Comparison of ENCODE assay signal across 8 mouse cellular contexts in genomic region chr9:44489651-44490085, GRCm38 (mm10). TPM values are rescaled to one million over a fixed set of nuclear protein-coding genes. Genes with fewer than 3 reads are reported as not detected.
DNase-seq lines count a peak whose midpoint lies in the region; ATAC-seq and TF ChIP-seq lines count a peak whose summit lies in the region.

No protein-coding gene starts in this region.

- peak overlapping the region; percentile 52 for H3K9ac ChIP-seq in lung, embryonic 14.5 days
- H3K9ac ChIP-seq in heart, embryonic 12.5 days = peak overlapping the region; percentile 98
- peak overlapping the region; percentile 14; the same call in 1 of the 2 replicates for H3K9ac ChIP-seq in midbrain, embryonic 15.5 days

- H3K4me1 ChIP-seq in lung, embryonic 14.5 days (ENCODE audit: insufficient read depth) = peaks cover 85% of the 10 kb centered on the region
- H3K4me1 ChIP-seq in heart, embryonic 12.5 days (replicated peaks) = peaks cover 99% of the 10 kb centered on the region
- peaks cover 87% of the 10 kb centered on the region for H3K4me1 ChIP-seq in midbrain, embryonic 15.5 days

- DNase-seq in lung, embryonic 14.5 days = peak; percentile 86
- DNase-seq in lung, postnatal 14 days = no peak
- peak; percentile 74 to 81 for DNase-seq in cerebellum, postnatal 14 days
- peak; percentile 46 to 73 for DNase-seq in kidney, postnatal 25 days
- no peak for DNase-seq in yolk sac, embryonic 10.5 days (ENCODE audit: low spot score)
- no peak for DNase-seq in spleen, adult 12 weeks (ENCODE audit: low spot score)

- peak overlapping the region; percentile 98 for H3K4me3 ChIP-seq in lung, embryonic 14.5 days (ENCODE audit: low read depth, low read length)
- peak overlapping the region; percentile 33 for H3K4me3 ChIP-seq in heart, embryonic 12.5 days
- peak overlapping the region; percentile 14; the same call in 1 of the 2 replicates for H3K4me3 ChIP-seq in midbrain, embryonic 15.5 days

- H3K36me3 ChIP-seq in lung, embryonic 14.5 days (ENCODE audit: insufficient read depth) = peaks cover 29% of the 10 kb centered on the region
- no peaks in the 10 kb centered on the region for H3K36me3 ChIP-seq in heart, embryonic 12.5 days
- H3K36me3 ChIP-seq in midbrain, embryonic 15.5 days (replicated peaks) = no peaks in the 10 kb centered on the region

- WGBS in lung, embryonic 14.5 days = 4% methylated on average over 17 of the region's 17 CpGs
- 5% methylated on average over 17 of the region's 17 CpGs for WGBS in heart, embryonic 12.5 days
- 3% methylated on average over 17 of the region's 17 CpGs for WGBS in midbrain, embryonic 15.5 days

- 0 out of 2 replicates have a peak, but pooled peaks have one; percentile 15 for TF ChIP-seq CTCF in lung, embryonic 14.5 days (IDR thresholded peaks at IDR 0.05; ENCODE audit: low read depth)

- peak overlapping the region; percentile 98 for H3K27ac ChIP-seq in lung, embryonic 14.5 days (ENCODE audit: low read depth)
- peak overlapping the region; percentile 95 for H3K27ac ChIP-seq in heart, embryonic 12.5 days (ENCODE audit: poor library complexity, severe bottlenecking)
- H3K27ac ChIP-seq in midbrain, embryonic 15.5 days = peak overlapping the region; percentile 76

- H3K4me2 ChIP-seq in lung, embryonic 14.5 days = peak overlapping the region; percentile 88
- H3K4me2 ChIP-seq in heart, embryonic 12.5 days = peak overlapping the region; percentile 94
- H3K4me2 ChIP-seq in midbrain, embryonic 15.5 days = peak overlapping the region; percentile 93

- ATAC-seq in lung, embryonic 14.5 days (ENCODE audit: insufficient read depth) = peak; percentile 12; the same call in 1 of the 2 replicates
- no peak for ATAC-seq in heart, embryonic 12.5 days (ENCODE audit: insufficient number of reproducible peaks, low FRiP score)
- ATAC-seq in midbrain, embryonic 15.5 days (replicated peaks) = 0 out of 2 replicates have a peak, but pooled peaks have one; percentile 29

- H3K27me3 ChIP-seq in lung, embryonic 14.5 days (ENCODE audit: insufficient read depth, low read length) = no peaks in the 10 kb centered on the region
- H3K27me3 ChIP-seq in heart, embryonic 12.5 days (replicated peaks) = no peaks in the 10 kb centered on the region
- no peaks in the 10 kb centered on the region for H3K27me3 ChIP-seq in midbrain, embryonic 15.5 days (replicated peaks)

- no peaks in the 10 kb centered on the region for H3K9me3 ChIP-seq in lung, embryonic 14.5 days (ENCODE audit: low read depth, low read length)
- no peaks in the 10 kb centered on the region for H3K9me3 ChIP-seq in heart, embryonic 12.5 days (replicated peaks)
- no peaks in the 10 kb centered on the region for H3K9me3 ChIP-seq in midbrain, embryonic 15.5 days

RNA-seq across cellular contexts. Expression of gene Bcl9l, which starts 7.0 kb away (rescaled TPM):
- polyA plus RNA-seq in lung, embryonic 14.5 days (2014; fragmentation: Nextera tagmentation; extraction: Ambion mirVana) = 16.3 and 17.3 TPM in 2 replicates
- polyA plus RNA-seq in heart, embryonic 12.5 days (2016; fragmentation: Nextera tagmentation; extraction: Ambion mirVana) = 11.3 and 12.3 TPM in 2 replicates
- polyA plus RNA-seq in midbrain, embryonic 15.5 days (2015; fragmentation: Nextera tagmentation; extraction: Ambion mirVana) = 12.5 and 13.0 TPM in 2 replicates

RNA-seq across cellular contexts. Expression of gene Upk2, which starts 34.9 kb away (rescaled TPM):
- polyA plus RNA-seq in lung, embryonic 14.5 days (2014; fragmentation: Nextera tagmentation; extraction: Ambion mirVana) = 0.39 and 0.53 TPM in 2 replicates
- 0.42 TPM in 1 of 2 replicates, not detected in the other for polyA plus RNA-seq in heart, embryonic 12.5 days (2016; fragmentation: Nextera tagmentation; extraction: Ambion mirVana)
- polyA plus RNA-seq in midbrain, embryonic 15.5 days (2015; fragmentation: Nextera tagmentation; extraction: Ambion mirVana) = not detected in 2 replicates

RNA-seq across cellular contexts. Expression of gene Foxr1, which starts 48.7 kb away (rescaled TPM):
- polyA plus RNA-seq in lung, embryonic 14.5 days (2014; fragmentation: Nextera tagmentation; extraction: Ambion mirVana) = not detected in 2 replicates
- polyA plus RNA-seq in heart, embryonic 12.5 days (2016; fragmentation: Nextera tagmentation; extraction: Ambion mirVana) = not detected in 2 replicates
- not detected in 2 replicates for polyA plus RNA-seq in midbrain, embryonic 15.5 days (2015; fragmentation: Nextera tagmentation; extraction: Ambion mirVana)

Comparison
In these comparisons a context has a peak if more than half of its experiments do, and no peak if none do; other contexts are left out.
1. DNase-seq: peak in lung, embryonic 14.5 days (single experiment), cerebellum, postnatal 14 days (2 of 2) and kidney, postnatal 25 days (2 of 2); none in lung, postnatal 14 days (single experiment), yolk sac, embryonic 10.5 days (single experiment) and spleen, adult 12 weeks (single experiment).
2. H3K4me3 ChIP-seq: peak in every context shown above with its lines; median percentile 98 in lung, embryonic 14.5 days; 33 in heart, embryonic 12.5 days; 14 in midbrain, embryonic 15.5 days.
3. H3K9ac ChIP-seq: peak in every context shown above with its lines; median percentile 98 in heart, embryonic 12.5 days; 52 in lung, embryonic 14.5 days; 14 in midbrain, embryonic 15.5 days.
4. Peak in every context shown above with its lines, with median percentiles within 50 percentile points of each other: H3K27ac ChIP-seq and H3K4me2 ChIP-seq.